Mouse (Mus musculus) heart, embryonic 11.5 days (tissue): ENCODE results near the gene Sypl2. TPM values are rescaled to one million over a fixed set of nuclear protein-coding genes. Genes with fewer than 3 reads are reported as not detected.

ENCODE experiments used
- polyA plus RNA-seq: library from polyadenylated mRNA; unstranded; fragments of >200 nt; fragmentation: Nextera tagmentation; extraction: Ambion mirVana; gene quantifications from 2 replicates; pipeline ENCODE4 v1.2.1, GENCODE M21; 2014

The Sypl2 gene
- polyA plus RNA-seq, 1 experiment from 2014 or later, result 1.1 TPM

Other genes with a start within 250 kb of the Sypl2 start
- 52.0 and 57.5 TPM in 2 replicates for gene Gstm2, start 240.2 kb downstream of the Sypl2 start, polyA plus RNA-seq
- gene Gstm1, start 208.7 kb downstream of the Sypl2 start, polyA plus RNA-seq, result 32.8 and 35.5 TPM in 2 replicates
- 14.7 and 17.7 TPM in 2 replicates for gene Gstm4, start 181.8 kb downstream of the Sypl2 start, polyA plus RNA-seq
- gene Ampd2, start 140.0 kb downstream of the Sypl2 start, polyA plus RNA-seq, result 30.6 and 32.1 TPM in 2 replicates
- gene Gnat2, start 133.9 kb downstream of the Sypl2 start, polyA plus RNA-seq, result 1.1 and 1.3 TPM in 2 replicates
- 91.3 and 102 TPM in 2 replicates for gene Gnai3, start 80.5 kb downstream of the Sypl2 start, polyA plus RNA-seq
- 0.13 and 0.16 TPM in 2 replicates for gene Gpr61, start 71.8 kb downstream of the Sypl2 start, polyA plus RNA-seq
- gene Amigo1, start 40.3 kb downstream of the Sypl2 start, polyA plus RNA-seq, result 1.3 and 1.9 TPM in 2 replicates
- gene Cyb561d1, start 25.4 kb downstream of the Sypl2 start, polyA plus RNA-seq, result 1.7 and 2.0 TPM in 2 replicates
- 7.1 and 8.4 TPM in 2 replicates for gene Atxn7l2, start 15.7 kb downstream of the Sypl2 start, polyA plus RNA-seq
- 242 TPM in 2 replicates for gene Psma5, start 30.3 kb upstream of the Sypl2 start, polyA plus RNA-seq
- 20.2 and 28.7 TPM in 2 replicates for gene Sort1, start 57.4 kb upstream of the Sypl2 start, polyA plus RNA-seq
- 70.4 and 77.2 TPM in 2 replicates for gene Mybphl, start 138.3 kb upstream of the Sypl2 start, polyA plus RNA-seq
- 25.0 and 28.9 TPM in 2 replicates for gene Psrc1, start 157.2 kb upstream of the Sypl2 start, polyA plus RNA-seq
- 3.1 and 3.7 TPM in 2 replicates for gene Celsr2, start 188.9 kb upstream of the Sypl2 start, polyA plus RNA-seq
- gene Sars, start 218.6 kb upstream of the Sypl2 start, polyA plus RNA-seq, result 103 and 114 TPM in 2 replicates